Mouse (Mus musculus) MEL (cell line): ENCODE data around the gene Mthfs. TPM values are rescaled to one million over a fixed set of nuclear protein-coding genes. Genes with fewer than 3 reads are reported as not detected.
A peak's percentile ranks its signal among the peaks of the same experiment; 100 is the strongest.

Experiments
- DNase-seq: peaks from one replicate; pipeline ENCODE4 v3.0.0; 2011; ENCODE audit warnings: low read depth, low spot score
- H3K27ac ChIP-seq: 2 replicates; pipeline ENCODE4 v1.5.1; 2012; ENCODE audit warnings: low read depth, mild to moderate bottlenecking, control low read depth, low read length, moderate library complexity; ENCODE audit not compliant: control insufficient read depth
- H3K27me3 ChIP-seq, 2 experiments: fragments of 150-350 bp in 1 of 2; sonication (generic) in 1 of 2; 2 replicates each; pipeline ENCODE4 v1.6.1; 2012; ENCODE audit warnings: low read length in 2 of 2, mild to moderate bottlenecking in 2 of 2, improper control_type of control experiment in 1 of 2, moderate library complexity in 1 of 2; ENCODE audit not compliant: insufficient read depth in 2 of 2, control insufficient read depth in 1 of 2
- H3K36me3 ChIP-seq, 2 experiments: 2 replicates each; pipeline ENCODE4 v1.6.1; 2012 to 2014; ENCODE audit warnings: low read length in 2 of 2, improper control_type of control experiment in 1 of 2, inconsistent platforms in 1 of 2, mild to moderate bottlenecking in 1 of 2; ENCODE audit not compliant: insufficient read depth in 2 of 2, control insufficient read depth in 1 of 2
- H3K4me1 ChIP-seq, 2 experiments: fragments of 150-350 bp in 1 of 2; sonication (generic) in 1 of 2; 2 replicates each; pipeline ENCODE4 v1.6.1; 2012; ENCODE audit warnings: low read length in 2 of 2, improper control_type of control experiment in 1 of 2, mild to moderate bottlenecking in 1 of 2; ENCODE audit not compliant: insufficient read depth in 2 of 2, control insufficient read depth in 1 of 2
- H3K4me3 ChIP-seq, 2 experiments: fragments of 150-350 bp in 1 of 2; sonication (generic) in 1 of 2; 2 replicates each; pipeline ENCODE4 v1.5.1; 2012; ENCODE audit warnings: low read depth in 2 of 2, low read length in 2 of 2, mild to moderate bottlenecking in 2 of 2, moderate library complexity in 2 of 2, control low read depth in 1 of 2, improper control_type of control experiment in 1 of 2; ENCODE audit not compliant: control insufficient read depth in 1 of 2, insufficient read depth in 1 of 2
- H3K79me2 ChIP-seq: 2 replicates; pipeline ENCODE4 v1.6.1; 2012; ENCODE audit warnings: mild to moderate bottlenecking, low read length, moderate library complexity; ENCODE audit not compliant: control insufficient read depth, poor library complexity, insufficient read depth
- H3K9ac ChIP-seq: 2 replicates; pipeline ENCODE4 v1.6.1; 2012; ENCODE audit warnings: low read depth, mild to moderate bottlenecking, control low read depth, low read length, moderate library complexity; ENCODE audit not compliant: control insufficient read depth, poor library complexity, severe bottlenecking
- H3K9me3 ChIP-seq: fragments of 150-350 bp; sonication (generic); replicated peaks from 2 replicates; pipeline ENCODE4 v1.6.1; 2012; ENCODE audit warnings: mild to moderate bottlenecking, low read length, improper control_type of control experiment, moderate library complexity; ENCODE audit not compliant: insufficient read depth
- E2F4 ChIP-seq: IDR thresholded peaks from 2 replicates; pipeline ENCODE4 v1.6.1; 2011; ENCODE audit warnings: low read depth, low read length, improper control_type of control experiment, borderline replicate concordance
- ELF1 ChIP-seq: IDR thresholded peaks from 2 replicates; pipeline ENCODE4 v1.6.1; 2014; ENCODE audit warnings: low read depth, mild to moderate bottlenecking, inconsistent platforms, low read length, improper control_type of control experiment, moderate library complexity
- EP300 ChIP-seq, 2 experiments: IDR thresholded peaks; 2 replicates each; pipeline ENCODE4 v1.6.1; 2011; ENCODE audit warnings: improper control_type of control experiment in 2 of 2, low read length in 2 of 2, low read depth in 1 of 2, mild to moderate bottlenecking in 1 of 2
- GATA1 ChIP-seq: IDR thresholded peaks from 2 replicates; pipeline ENCODE4 v1.6.1; 2011; ENCODE audit warnings: low read depth, low read length, improper control_type of control experiment
- MAX ChIP-seq: IDR thresholded peaks from 2 replicates; pipeline ENCODE4 v1.6.1; 2011; ENCODE audit warnings: low read length, improper control_type of control experiment
- MAZ ChIP-seq: IDR thresholded peaks from 2 replicates; pipeline ENCODE4 v1.6.1; 2012; ENCODE audit warnings: low read depth, mild to moderate bottlenecking, inconsistent platforms, low read length, improper control_type of control experiment
- MEF2A ChIP-seq: IDR thresholded peaks from 2 replicates; pipeline ENCODE4 v1.6.1; 2014; ENCODE audit warnings: low read depth, mild to moderate bottlenecking, inconsistent platforms, low read length, improper control_type of control experiment; ENCODE audit not compliant: poor library complexity, insufficient replicate concordance, severe bottlenecking; ENCODE audit errors: extremely low read depth
- NELFE ChIP-seq: IDR thresholded peaks from 2 replicates; pipeline ENCODE4 v1.6.1; 2011; ENCODE audit warnings: low read depth, low read length, improper control_type of control experiment
- RCOR1 ChIP-seq: IDR thresholded peaks from 2 replicates; pipeline ENCODE4 v1.6.1; 2012; ENCODE audit warnings: low read depth, mild to moderate bottlenecking, inconsistent platforms, low read length, improper control_type of control experiment
- UBTF ChIP-seq: IDR thresholded peaks from 2 replicates; pipeline ENCODE4 v1.6.1; 2012; ENCODE audit warnings: low read depth, mild to moderate bottlenecking, inconsistent platforms, low read length, improper control_type of control experiment, moderate library complexity, borderline replicate concordance; ENCODE audit not compliant: insufficient read depth
- ZC3H11A ChIP-seq: IDR thresholded peaks from 2 replicates; pipeline ENCODE4 v1.6.1; 2012; ENCODE audit warnings: low read depth, mild to moderate bottlenecking, inconsistent platforms, low read length, improper control_type of control experiment
- ZMIZ1 ChIP-seq: IDR thresholded peaks from 2 replicates; pipeline ENCODE4 v1.6.1; 2012; ENCODE audit warnings: low read depth, mild to moderate bottlenecking, inconsistent platforms, low read length, improper control_type of control experiment, moderate library complexity
- polyA plus RNA-seq, 2 experiments: library from polyadenylated mRNA; stranded (reverse) in 1 of 2; unstranded in 1 of 2; fragments of >175 nt in 1 of 2; fragments of >200 nt in 1 of 2; gene quantifications; 2 replicates each; pipeline versions ENCODE4 v1.2.1 to v1.2.4; 2012; ENCODE audit warnings: low replicate concordance in 2 of 2, low read depth in 1 of 2; ENCODE audit not compliant: insufficient read length in 2 of 2, insufficient read depth in 1 of 2, missing spikeins in 1 of 2
- total RNA-seq: library from RNA; depleted of rRNA; stranded (reverse); fragments of 300-350 nt; gene quantifications from 2 replicates; pipeline ENCODE4 v1.2.3, GENCODE M21; 2012

Gene Mthfs
- total and polyA plus RNA-seq, 3 experiments: 1.2 to 10.7 TPM; not detected in 1

- no peak for TF ChIP-seq ELF1
- peak; percentile 42; the same call in 1 of the 2 replicates for TF ChIP-seq GATA1
Measured at GRCm38 (mm10) chr9:89256556-89257335, 46.3 kb downstream of the Mthfs start (continued).

GRCm38 (mm10) chr9:89263968-89264367 is 53.5 kb downstream of the Mthfs start:
- Histone ChIP-seq H3K27ac (no peak overlapping the region), H3K4me3 (no peak overlapping the region), H3K9me3 (no peaks in the 10 kb centered on the region), H3K79me2 (no peaks in the 10 kb centered on the region), H3K27me3 (no peaks in the 10 kb centered on the region), H3K4me1 (no peaks in the 10 kb centered on the region), H3K9ac (no peak overlapping the region), H3K36me3 (no peaks in the 10 kb centered on the region)
- DNase-seq: no peak
- no peak for TF ChIP-seq ZMIZ1
- no peak for TF ChIP-seq NELFE
- no peak for TF ChIP-seq MEF2A
- no peak for TF ChIP-seq MAX
- TF ChIP-seq MAZ: no peak
- TF ChIP-seq RCOR1: no peak
- TF ChIP-seq E2F4: no peak
- no peak for TF ChIP-seq UBTF
- TF ChIP-seq EP300 (IDR thresholded peaks at IDR 0.05; ENCODE audit: low read depth in 1 of 2, low read length in 2 of 2): no peak

GRCm38 (mm10) chr9:89264571-89264970 is 54.1 kb downstream of the Mthfs start:
- Histone ChIP-seq H3K27ac (no peak overlapping the region), H3K4me3 (no peak overlapping the region), H3K9me3 (no peaks in the 10 kb centered on the region), H3K79me2 (no peaks in the 10 kb centered on the region), H3K36me3 (no peaks in the 10 kb centered on the region), H3K4me1 (no peaks in the 10 kb centered on the region), H3K27me3 (no peaks in the 10 kb centered on the region), H3K9ac (no peak overlapping the region)
- TF ChIP-seq ZC3H11A (no peak), MAZ (no peak)
- DNase-seq: no peak
